Mouse (Mus musculus): Measurements from ENCODE around the gene Zfp512b.
A peak's percentile ranks its signal among the peaks of the same experiment; 100 is the strongest.

Gene Zfp512b

GRCm38 (mm10) chr2:181589011-181589731, 3.4 kb downstream of the Zfp512b start:
- no peak for DNase-seq (ENCODE audit: low read depth)

- DNase-seq (ENCODE audit: low read depth): no peak
Measured at GRCm38 (mm10) chr2:181588229-181588780, 4.3 kb downstream of the Zfp512b start.

GRCm38 (mm10) chr2:181587796-181588195, 4.8 kb downstream of the Zfp512b start:
- DNase-seq (ENCODE audit: low read depth): no peak

- no peak for DNase-seq (ENCODE audit: low read depth)
Measured at GRCm38 (mm10) chr2:181586124-181586523, 6.5 kb downstream of the Zfp512b start.

GRCm38 (mm10) chr2:181585506-181585905, 7.1 kb downstream of the Zfp512b start:
- DNase-seq (ENCODE audit: low read depth): no peak

- no peak for DNase-seq (ENCODE audit: low read depth)
Measured at GRCm38 (mm10) chr2:181584411-181584942, 8.1 kb downstream of the Zfp512b start, which contains the start of gene Uckl1. Gene Uckl1 (minus strand): TSS chr2:181584892.

- DNase-seq (ENCODE audit: low read depth): no peak
Measured at GRCm38 (mm10) chr2:181583460-181584257, 8.9 kb downstream of the Zfp512b start.

GRCm38 (mm10) chr2:181582939-181583338, 9.7 kb downstream of the Zfp512b start:
- no peak for DNase-seq (ENCODE audit: low read depth)

GRCm38 (mm10) chr2:181582358-181582757, 10.2 kb downstream of the Zfp512b start:
- DNase-seq (ENCODE audit: low read depth): no peak

- peak; percentile 78 for DNase-seq (ENCODE audit: low read depth)
Measured at GRCm38 (mm10) chr2:181581402-181582120, 11.0 kb downstream of the Zfp512b start.

- DNase-seq (ENCODE audit: low read depth): peak; percentile 93
Measured at GRCm38 (mm10) chr2:181581016-181581401, 11.6 kb downstream of the Zfp512b start.

GRCm38 (mm10) chr2:181580131-181580772, 12.4 kb downstream of the Zfp512b start:
- no peak for DNase-seq (ENCODE audit: low read depth)

- DNase-seq (ENCODE audit: low read depth): no peak
Measured at GRCm38 (mm10) chr2:181579681-181580080, 12.9 kb downstream of the Zfp512b start.

- no peak for DNase-seq (ENCODE audit: low read depth)
Measured at GRCm38 (mm10) chr2:181578790-181579618, 13.6 kb downstream of the Zfp512b start.

GRCm38 (mm10) chr2:181577981-181578581, 14.5 kb downstream of the Zfp512b start:
- no peak for DNase-seq (ENCODE audit: low read depth)

GRCm38 (mm10) chr2:181577126-181577525, 15.5 kb downstream of the Zfp512b start:
- DNase-seq (ENCODE audit: low read depth): no peak

GRCm38 (mm10) chr2:181576613-181577012, 16.0 kb downstream of the Zfp512b start:
- no peak for DNase-seq (ENCODE audit: low read depth)

- no peak for DNase-seq (ENCODE audit: low read depth)
Measured at GRCm38 (mm10) chr2:181574921-181575545, 17.6 kb downstream of the Zfp512b start.

GRCm38 (mm10) chr2:181573961-181574360, 18.6 kb downstream of the Zfp512b start:
- no peak for DNase-seq (ENCODE audit: low read depth)
